ENCODE assay signal across 10 mouse cellular contexts in genomic region chr6:24860320-24860719, GRCm38 (mm10). TPM values are rescaled to one million over a fixed set of nuclear protein-coding genes. Genes with fewer than 3 reads are reported as not detected.
DNase-seq lines count a peak whose midpoint lies in the region; ATAC-seq and TF ChIP-seq lines count a peak whose summit lies in the region.
"Had no signal": no experiment of that assay in that cellular context is flagged by ENCODE, and none has a peak within 500 bp of the region (broad histone marks: within the 10 kb centered on the region; RNA-seq: fewer than 3 reads in every experiment).

No protein-coding gene starts in this region.

- peak; percentile 62; the same call in 1 of the 2 replicates for ATAC-seq in frontal cortex, adult (ENCODE audit: low TSS enrichment)
- no peak for ATAC-seq in lung, embryonic 14.5 days (ENCODE audit: insufficient read depth)
- ATAC-seq: forebrain, embryonic 15.5 days had no signal

- DNase-seq in frontal cortex, postnatal 25 days (ENCODE audit: low spot score in 2 of 2) = no peak
- DNase-seq in lung, embryonic 14.5 days = peak; percentile 10
- DNase-seq in lung, postnatal 36 days = no peak
- peak; percentile 35 for DNase-seq in R1 (ENCODE audit: low read depth, low spot score)
- DNase-seq in kidney, postnatal 4 days = peak; percentile 3 to 5
- no peak for DNase-seq in urinary bladder, postnatal 36 days (ENCODE audit: low spot score in 2 of 2)

- WGBS in lung, embryonic 14.5 days = 41% methylated on average over 2 of the region's 2 CpGs

- H3K9me3 ChIP-seq in lung, embryonic 14.5 days (ENCODE audit: low read depth, low read length) = no peaks in the 10 kb centered on the region
- H3K9me3 ChIP-seq: forebrain, embryonic 15.5 days had no signal

- no peaks in the 10 kb centered on the region for H3K4me1 ChIP-seq in lung, embryonic 14.5 days (ENCODE audit: insufficient read depth)
- H3K4me1 ChIP-seq: forebrain, embryonic 15.5 days had no signal

- H3K27ac ChIP-seq in lung, embryonic 14.5 days (ENCODE audit: low read depth) = no peak overlapping the region
- H3K27ac ChIP-seq: forebrain, embryonic 15.5 days had no signal

- no peaks in the 10 kb centered on the region for H3K27me3 ChIP-seq in lung, embryonic 14.5 days (ENCODE audit: insufficient read depth, low read length)
- H3K27me3 ChIP-seq: forebrain, embryonic 15.5 days had no signal

- H3K36me3 ChIP-seq in lung, embryonic 14.5 days (ENCODE audit: insufficient read depth) = no peaks in the 10 kb centered on the region
- H3K36me3 ChIP-seq: forebrain, embryonic 15.5 days had no signal

- no peak overlapping the region for H3K9ac ChIP-seq in lung, embryonic 14.5 days
- H3K9ac ChIP-seq: forebrain, embryonic 15.5 days had no signal

- no peak overlapping the region for H3K4me3 ChIP-seq in lung, embryonic 14.5 days (ENCODE audit: low read depth, low read length)
- H3K4me3 ChIP-seq: forebrain, embryonic 15.5 days had no signal

- no peak overlapping the region for H3K4me2 ChIP-seq in lung, embryonic 14.5 days
- H3K4me2 ChIP-seq: forebrain, embryonic 15.5 days had no signal

- TF ChIP-seq CTCF in lung, embryonic 14.5 days (IDR thresholded peaks at IDR 0.05; ENCODE audit: low read depth) = peak; percentile 28

RNA-seq across cellular contexts. Expression of gene Hyal5, which starts 2.5 kb away (rescaled TPM):
- not detected in 2 replicates for polyA plus RNA-seq in lung, embryonic 14.5 days (2014; fragmentation: Nextera tagmentation; extraction: Ambion mirVana)
- polyA plus RNA-seq: forebrain, embryonic 15.5 days; intestine, embryonic 14.5 days; limb, embryonic 14.5 days had no signal

Comparison
In these comparisons a context has a peak if more than half of its experiments do, and no peak if none do; other contexts are left out.
1. DNase-seq: peak in lung, embryonic 14.5 days (single experiment), R1 (single experiment) and kidney, postnatal 4 days (2 of 2); none in frontal cortex, postnatal 25 days (0 of 2), lung, postnatal 36 days (single experiment) and urinary bladder, postnatal 36 days (0 of 2).